Mouse (Mus musculus) liver, adult 2 months (tissue): ENCODE results near the gene Park7. TPM values are rescaled to one million over a fixed set of nuclear protein-coding genes. Genes with fewer than 3 reads are reported as not detected.
A peak's percentile ranks its signal among the peaks of the same experiment; 100 is the strongest.

ENCODE experiments used
- DNase-seq: peaks from one replicate; pipeline ENCODE4 v3.0.0-alpha.2; 2011; ENCODE audit warnings: low read depth, low spot score; ENCODE audit errors: extremely low read depth
- H3K27ac ChIP-seq: fragments of 200-500 bp; replicated peaks from 2 replicates; pipeline ENCODE4 v1.5.1; 2012; ENCODE audit warnings: low read depth, mild to moderate bottlenecking, control low read depth, inconsistent platforms, low read length; ENCODE audit not compliant: insufficient read depth
- H3K27me3 ChIP-seq: fragments of 200-500 bp; 2 replicates; pipeline ENCODE4 v1.6.1; 2012; ENCODE audit warnings: mild to moderate bottlenecking, moderate library complexity, low read length, inconsistent platforms; ENCODE audit not compliant: control insufficient read depth, insufficient read depth
- H3K36me3 ChIP-seq: fragments of 200-500 bp; 2 replicates; pipeline ENCODE4 v1.6.1; 2012; ENCODE audit warnings: low read length, inconsistent platforms; ENCODE audit not compliant: control insufficient read depth, insufficient read depth
- H3K4me1 ChIP-seq: fragments of 200-500 bp; 2 replicates; pipeline ENCODE4 v1.6.1; 2011; ENCODE audit warnings: low read length; ENCODE audit not compliant: control insufficient read depth, insufficient read depth
- H3K4me3 ChIP-seq: fragments of 200-500 bp; 2 replicates; pipeline ENCODE4 v1.5.1; 2011; ENCODE audit warnings: low read depth, mild to moderate bottlenecking, control low read depth, low read length, moderate library complexity; ENCODE audit not compliant: insufficient read depth
- H3K79me2 ChIP-seq: fragments of 200-500 bp; 2 replicates; pipeline ENCODE4 v1.6.1; 2012; ENCODE audit warnings: inconsistent platforms, mild to moderate bottlenecking, low read length, moderate library complexity; ENCODE audit not compliant: control insufficient read depth, insufficient read depth
- H3K9ac ChIP-seq: fragments of 200-500 bp; 2 replicates; pipeline ENCODE4 v1.6.1; 2012; ENCODE audit warnings: low read depth, mild to moderate bottlenecking, control low read depth, inconsistent platforms, low read length
- CTCF ChIP-seq: fragments of 200-500 bp; IDR thresholded peaks from 2 replicates; pipeline ENCODE4 v1.5.1; 2011; ENCODE audit warnings: low read depth, low read length, control low read depth
- POLR2A ChIP-seq: fragments of 200-500 bp; IDR thresholded peaks from 2 replicates; pipeline ENCODE4 v1.6.1; 2011; ENCODE audit warnings: low read length, control low read depth; ENCODE audit not compliant: insufficient read depth; ENCODE audit errors: extremely low read depth
- WGBS: fragments of 180-500 bp; shearing (Covaris S2); methylation state at CpG from one replicate; pipeline ENCODE4 v1.1.7; 2018; 5-methylcytosine and 5-hydroxymethylcytosine counted together
- polyA plus RNA-seq: library from polyadenylated mRNA; depleted of rRNA; stranded (reverse); fragments of >200 nt; gene quantifications from 2 replicates; pipeline ENCODE4 v1.2.3, GENCODE M21; 2012
- total RNA-seq: library from RNA; depleted of rRNA; stranded (reverse); fragments of >200 nt; gene quantifications from 2 replicates; pipeline ENCODE4 v1.2.3, GENCODE M21; 2014

The Park7 gene
- total and polyA plus RNA-seq, 2 experiments = 148 to 324 TPM

GRCm38 (mm10) chr4:150869276-150870197 lies 44.7 kb downstream of the Park7 start:
- Histone ChIP-seq H3K36me3 (peaks cover 37% of the 10 kb centered on the region), H3K27me3 (no peaks in the 10 kb centered on the region), H3K9ac (no peak overlapping the region), H3K27ac (peak overlapping the region; percentile 14; the same call in 1 of the 2 replicates), H3K4me3 (no peak overlapping the region), H3K4me1 (0 out of 2 replicates have a peak, but pooled peaks cover under 1% of the 10 kb centered on the region), H3K79me2 (no peaks in the 10 kb centered on the region)
- TF ChIP-seq POLR2A = no peak; the same call in 1 of the 2 replicates
- TF ChIP-seq CTCF = peak; percentile 38; the same call in 1 of the 2 replicates
- WGBS = 12% methylated on average over 17 of the region's 17 CpGs
- DNase-seq = peak; percentile 91

- H3K36me3 ChIP-seq = peaks cover 44% of the 10 kb centered on the region
- no peaks in the 10 kb centered on the region for H3K79me2 ChIP-seq
- H3K27me3 ChIP-seq = no peaks in the 10 kb centered on the region
- 39% methylated on average over 2 of the region's 2 CpGs for WGBS
- no peak overlapping the region for H3K27ac ChIP-seq
- H3K9ac ChIP-seq = no peak overlapping the region
- no peak for TF ChIP-seq POLR2A
- no peak for TF ChIP-seq CTCF
- peaks cover 4% of the 10 kb centered on the region; the same call in 1 of the 2 replicates for H3K4me1 ChIP-seq
- H3K4me3 ChIP-seq = no peak overlapping the region
- no peak for DNase-seq
These were observed 45.4 kb downstream of the Park7 start for GRCm38 (mm10) chr4:150868859-150869258.

GRCm38 (mm10) chr4:150868161-150868560 lies 46.1 kb downstream of the Park7 start:
- no peak overlapping the region for H3K27ac ChIP-seq
- 40% methylated on average over 6 of the region's 6 CpGs for WGBS
- peaks cover 49% of the 10 kb centered on the region for H3K36me3 ChIP-seq
- peak; percentile 80 for DNase-seq
- peaks cover 4% of the 10 kb centered on the region; the same call in 1 of the 2 replicates for H3K4me1 ChIP-seq
- no peak overlapping the region for H3K4me3 ChIP-seq
- no peaks in the 10 kb centered on the region for H3K79me2 ChIP-seq
- TF ChIP-seq CTCF (no peak), POLR2A (no peak)
- H3K9ac ChIP-seq = no peak overlapping the region
- H3K27me3 ChIP-seq = no peaks in the 10 kb centered on the region

- Histone ChIP-seq H3K9ac (peak overlapping the region; percentile 2; the same call in 1 of the 2 replicates), H3K4me3 (no peak overlapping the region), H3K4me1 (peaks cover 7% of the 10 kb centered on the region), H3K79me2 (no peaks in the 10 kb centered on the region), H3K36me3 (peaks cover 61% of the 10 kb centered on the region), H3K27ac (no peak overlapping the region), H3K27me3 (no peaks in the 10 kb centered on the region)
- DNase-seq = peak; percentile 71
- 61% methylated on average over 12 of the region's 12 CpGs for WGBS
- peak; percentile 15; the same call in 1 of the 2 replicates for TF ChIP-seq CTCF
- TF ChIP-seq POLR2A = 0 out of 2 replicates have a peak, but pooled peaks have one; percentile 13
These were observed 47.7 kb downstream of the Park7 start for GRCm38 (mm10) chr4:150866494-150866893.

- Histone ChIP-seq H3K4me3 (no peak overlapping the region), H3K4me1 (peaks cover 7% of the 10 kb centered on the region), H3K9ac (no peak overlapping the region), H3K79me2 (no peaks in the 10 kb centered on the region), H3K36me3 (peaks cover 65% of the 10 kb centered on the region), H3K27me3 (no peaks in the 10 kb centered on the region), H3K27ac (no peak overlapping the region)
- peak; percentile 21; the same call in 1 of the 2 replicates for TF ChIP-seq CTCF
- no peak for TF ChIP-seq POLR2A
- 35% methylated on average over 11 of the region's 11 CpGs for WGBS
- DNase-seq = no peak
These were observed 48.2 kb downstream of the Park7 start for GRCm38 (mm10) chr4:150866069-150866468.

- Histone ChIP-seq H3K9ac (no peak overlapping the region), H3K4me3 (no peak overlapping the region), H3K79me2 (no peaks in the 10 kb centered on the region), H3K36me3 (peaks cover 72% of the 10 kb centered on the region), H3K27me3 (no peaks in the 10 kb centered on the region), H3K27ac (no peak overlapping the region), H3K4me1 (peaks cover 7% of the 10 kb centered on the region)
- DNase-seq = peak; percentile 76
- TF ChIP-seq CTCF = no peak
- no peak for TF ChIP-seq POLR2A
These were observed 48.9 kb downstream of the Park7 start for GRCm38 (mm10) chr4:150865371-150865770.
